Mouse (Mus musculus): ENCODE measurements around the gene Retnla.
A peak's percentile ranks its signal among the peaks of the same experiment; 100 is the strongest.
"Not testable (repeated sequence)": the region's sequence is repeated elsewhere in the genome, so short reads cannot be mapped to it uniquely, and the experiment has no call there.

The Retnla gene

DNA sequence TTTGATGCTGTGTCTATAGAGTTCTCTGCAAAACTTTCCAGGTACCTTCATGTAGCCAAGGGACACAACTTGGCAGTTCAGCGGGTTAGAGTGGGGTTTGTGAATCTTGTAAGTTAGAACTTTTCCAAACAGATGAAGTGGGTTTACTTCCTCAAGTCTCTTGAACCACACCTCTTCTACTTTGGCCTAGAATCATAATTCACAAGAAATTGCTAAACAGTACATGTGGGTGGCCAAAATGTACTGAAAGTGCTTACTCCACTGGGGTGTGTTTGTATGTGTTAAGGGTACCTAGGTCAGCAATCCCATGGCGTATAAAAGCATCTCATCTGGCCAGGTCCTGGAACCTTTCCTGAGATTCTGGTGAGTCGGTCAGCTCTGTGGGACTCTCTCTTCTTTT is at the start of gene Retnla:
Retnla (plus strand) TSS at position 286 of the 400 bp plus-strand sequence.
- no peak for DNase-seq

- no peak for DNase-seq
These were observed 44.1 kb upstream of the Retnla start for GRCm38 (mm10) chr16:48798285-48798684.

GRCm38 (mm10) chr16:48799470-48799869 is 42.9 kb upstream of the Retnla start:
- no peak for DNase-seq

DNA sequence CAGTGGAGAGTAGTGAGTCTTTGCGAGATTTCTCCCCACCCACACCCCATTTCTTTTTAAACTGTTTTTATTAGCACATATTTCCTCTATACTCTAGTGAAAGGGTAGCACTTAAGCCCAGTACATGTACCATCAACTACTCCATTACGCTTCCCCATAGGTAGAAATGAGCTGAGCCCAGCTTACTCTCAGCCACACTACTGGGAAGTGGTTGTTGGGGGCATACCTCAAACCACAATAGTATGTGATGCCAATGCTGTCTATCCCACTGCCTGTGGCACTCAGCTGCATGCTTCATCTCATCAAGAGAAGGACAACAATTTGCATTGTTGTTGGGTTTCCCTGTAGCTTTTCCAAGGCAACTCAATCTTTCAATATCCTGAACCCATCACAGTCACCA is 41.4 kb upstream of the Retnla start:
- DNase-seq, result no peak

DNA sequence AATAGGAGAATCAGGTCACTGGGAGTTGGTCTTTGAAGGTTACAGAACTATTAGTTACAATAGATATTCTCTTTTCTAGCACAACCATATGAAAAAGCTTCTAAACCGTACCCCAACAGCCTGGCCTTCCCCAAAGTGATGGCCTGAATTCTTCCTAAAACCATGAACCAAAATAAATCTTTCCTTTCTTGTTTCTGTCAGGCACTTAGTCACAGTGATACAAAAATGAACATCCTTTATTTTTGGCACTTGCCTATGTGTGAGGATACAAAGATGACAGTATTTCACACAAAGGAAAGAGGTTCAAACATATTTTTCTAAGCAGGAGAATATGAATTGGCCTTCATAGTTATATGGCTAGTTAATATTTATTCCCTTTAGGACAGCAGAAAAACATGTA is 36.9 kb upstream of the Retnla start:
- DNase-seq, result no peak

DNA sequence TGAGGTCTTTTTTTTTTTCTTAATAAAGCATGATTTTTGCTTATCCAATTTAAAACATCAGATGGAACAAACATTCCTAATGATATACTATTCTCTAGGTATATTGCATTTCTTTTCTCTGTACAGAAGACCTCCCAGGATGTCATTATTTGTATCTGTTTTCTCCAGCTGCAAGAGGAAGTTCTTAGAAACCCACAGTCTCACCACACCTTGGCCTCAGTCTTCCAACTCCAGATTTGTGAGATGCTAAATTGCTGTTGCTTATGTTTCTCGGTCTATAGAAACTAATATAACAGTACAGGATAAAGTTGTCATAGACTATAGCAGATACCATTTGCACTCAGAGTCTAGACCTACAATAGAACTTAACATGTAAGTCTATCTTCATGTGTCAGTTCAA is 35.8 kb upstream of the Retnla start:
- no peak for DNase-seq

GRCm38 (mm10) chr16:48809374-48809773 is 33.0 kb upstream of the Retnla start:
- no peak for DNase-seq

- DNase-seq, result no peak
These were observed 30.4 kb upstream of the Retnla start for GRCm38 (mm10) chr16:48811881-48812436.

DNA sequence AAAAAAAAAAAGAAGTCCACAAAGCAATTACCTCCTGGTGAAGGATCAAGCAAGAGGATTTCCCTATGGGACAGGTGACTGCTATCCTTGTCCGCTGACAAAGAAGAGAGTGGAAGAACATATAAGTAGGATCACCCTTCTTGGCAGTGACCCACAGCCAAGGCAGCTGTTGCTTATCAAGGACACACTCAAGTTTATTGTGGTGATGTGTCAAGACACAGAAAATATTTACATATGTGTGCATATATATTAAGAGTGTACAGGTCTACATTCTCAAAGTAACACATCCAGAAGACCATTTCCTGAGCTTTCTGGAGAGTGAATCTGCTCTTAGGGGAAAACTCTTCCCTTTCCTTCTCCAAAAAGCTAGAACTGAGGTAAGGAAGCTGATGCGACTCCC is 25.7 kb upstream of the Retnla start, which contains the start of gene Retnlb:
Retnlb (plus strand) TSS at position 162 of the 400 bp plus-strand sequence.
- no peak for DNase-seq

GRCm38 (mm10) chr16:48818524-48818923 is 23.8 kb upstream of the Retnla start:
- DNase-seq, result no peak

GRCm38 (mm10) chr16:48826474-48826873 is 15.9 kb upstream of the Retnla start:
- peak in 1 of 2 experiments; percentile 19 for DNase-seq

DNA sequence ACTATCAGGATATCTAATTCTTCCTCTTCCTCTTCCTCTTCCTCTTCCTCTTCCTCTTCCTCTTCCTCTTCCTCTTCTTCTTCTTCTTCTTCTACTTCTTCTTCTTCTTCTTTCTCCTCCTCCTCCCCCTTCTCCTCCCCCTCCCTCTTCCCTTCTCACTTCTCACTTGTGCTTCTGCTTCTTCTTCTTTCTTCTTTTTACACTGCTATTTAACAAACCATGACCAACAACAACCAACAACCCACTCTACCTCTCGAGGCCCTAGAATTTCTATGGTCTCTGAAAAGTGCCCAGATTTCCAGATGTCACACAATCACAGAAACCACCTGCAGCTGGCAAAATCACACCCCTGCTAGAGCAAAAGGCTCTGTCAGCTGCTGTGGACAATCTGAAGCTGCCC is 14.7 kb upstream of the Retnla start:
- no peak for DNase-seq

DNA sequence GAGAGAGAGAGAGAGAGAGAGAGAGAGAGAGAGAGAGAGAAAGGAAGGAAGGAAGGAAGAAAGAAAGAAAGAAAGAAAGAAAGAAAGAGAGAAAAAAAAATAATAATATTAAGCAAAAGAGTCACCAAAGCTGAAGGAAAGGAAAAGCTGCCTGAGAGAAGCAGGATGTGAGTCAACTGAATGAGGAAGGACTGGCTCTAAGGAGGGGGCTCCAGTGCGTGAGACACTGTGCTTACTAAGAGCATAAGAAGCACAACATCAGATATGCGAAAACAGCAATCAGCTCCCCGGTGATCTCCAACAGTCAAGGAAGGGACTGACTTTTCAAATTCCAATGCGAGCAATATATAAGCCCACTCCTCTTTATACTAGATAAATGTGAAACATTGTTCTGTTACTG is 13.3 kb upstream of the Retnla start:
- DNase-seq, result no peak

DNA sequence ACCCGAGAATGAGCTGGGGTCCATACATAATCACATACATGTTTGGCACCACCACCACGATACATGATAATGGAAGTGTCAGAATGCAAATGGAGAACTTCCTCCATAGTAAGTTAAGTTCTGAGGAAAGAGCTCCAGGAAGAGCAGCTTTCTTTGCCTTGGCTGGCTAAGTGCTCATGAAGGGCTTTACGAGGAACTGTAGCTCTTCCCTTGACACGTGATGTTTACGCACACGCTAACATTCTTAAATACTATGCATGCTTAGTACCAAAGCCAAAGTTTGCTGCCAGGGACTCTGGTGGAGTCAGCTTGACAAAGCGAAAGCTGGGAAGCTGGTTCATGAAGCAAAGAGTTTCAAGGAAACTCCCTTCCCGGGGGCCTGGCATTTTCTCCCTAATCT is 10.3 kb upstream of the Retnla start:
- no peak for DNase-seq

DNA sequence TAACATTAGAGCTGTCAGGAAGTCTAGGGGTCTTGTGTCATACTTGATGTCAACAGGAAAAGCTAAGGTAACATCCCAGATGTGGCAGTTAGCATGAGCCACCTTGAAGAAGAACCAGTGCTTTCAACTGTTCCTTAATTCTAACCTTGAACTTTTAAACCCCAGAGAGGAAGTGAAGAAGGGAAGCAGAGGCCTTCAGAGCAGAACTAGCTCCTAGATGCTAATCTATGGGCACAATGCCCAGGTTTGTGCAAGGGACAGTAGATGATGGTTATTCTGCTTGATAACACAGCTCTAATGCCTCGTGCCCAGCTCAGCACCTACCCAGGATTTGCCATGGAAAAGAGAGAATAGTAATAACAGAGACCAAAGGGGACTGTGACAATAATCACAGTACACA is 8.7 kb upstream of the Retnla start:
- not testable (repeated sequence) for DNase-seq

- no peak for DNase-seq
These were observed 1.5 kb downstream of the Retnla start for GRCm38 (mm10) chr16:48843671-48844386.

DNA sequence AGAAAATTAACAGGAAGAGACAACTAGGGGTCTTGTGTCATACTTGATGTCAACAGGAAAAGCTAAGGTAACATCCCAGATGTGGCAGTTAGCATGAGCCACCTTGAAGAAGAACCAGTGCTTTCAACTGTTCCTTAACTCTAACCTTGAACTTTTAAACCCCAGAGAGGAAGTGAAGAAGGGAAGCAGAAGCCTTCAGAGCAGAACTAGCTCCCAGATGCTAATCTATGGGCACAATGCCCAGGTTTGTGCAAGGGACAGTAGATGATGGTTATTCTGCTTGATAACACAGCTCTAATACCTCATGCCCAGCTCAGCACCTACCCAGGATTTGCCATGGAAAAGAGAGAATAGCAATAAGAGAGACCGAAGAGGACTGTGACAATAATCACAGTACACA is 22.7 kb downstream of the Retnla start:
- peak in 1 of 2 experiments; percentile 18 for DNase-seq

DNA sequence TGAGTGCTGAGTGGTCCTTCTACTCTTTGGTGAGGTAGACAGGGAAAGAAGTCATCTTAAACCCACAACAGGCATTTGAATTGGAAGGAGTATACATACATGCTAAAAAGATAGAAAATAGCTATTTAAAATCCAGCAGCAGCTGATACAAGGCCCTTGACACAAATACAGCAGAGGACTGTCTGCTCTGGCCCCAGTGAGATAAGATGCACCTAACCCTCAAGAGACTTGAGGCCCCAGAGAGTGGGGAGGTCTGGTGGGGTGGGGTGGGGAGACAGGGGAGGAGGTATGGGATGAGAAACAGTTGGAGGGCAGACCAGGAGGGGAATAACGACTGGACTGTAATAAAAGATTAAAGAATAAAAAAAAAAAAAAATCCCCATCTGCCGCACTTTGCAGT is 25.3 kb downstream of the Retnla start:
- DNase-seq, result no peak

- DNase-seq, result no peak
These were observed 26.3 kb downstream of the Retnla start for GRCm38 (mm10) chr16:48868663-48869062.

DNA sequence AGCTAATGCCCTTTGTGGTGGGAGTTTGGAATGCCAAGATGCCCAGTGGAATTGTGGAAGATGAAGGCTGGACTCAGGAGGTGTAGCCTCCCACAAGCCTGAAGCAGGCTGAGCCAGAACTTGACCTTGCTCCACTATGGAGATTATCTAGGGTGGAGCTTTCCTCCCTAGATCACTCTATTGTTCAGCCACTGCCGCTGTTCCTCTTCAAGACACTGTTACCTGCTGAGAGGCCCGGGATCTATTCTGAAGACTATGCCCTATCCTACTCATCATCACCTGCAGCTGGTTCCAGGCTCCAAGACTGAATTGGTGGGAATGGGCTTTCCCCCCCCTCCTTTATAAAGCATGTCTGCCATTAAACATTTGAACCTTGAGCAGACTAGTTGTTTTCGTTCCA is 27.3 kb downstream of the Retnla start:
- no peak for DNase-seq

GRCm38 (mm10) chr16:48871754-48872153 is 29.4 kb downstream of the Retnla start:
- DNase-seq, result no peak

GRCm38 (mm10) chr16:48872321-48872720 is 30.0 kb downstream of the Retnla start, which contains the start of gene Retnlg:
Gene Retnlg, plus strand, starts transcription at chr16:48872621.
- no peak for DNase-seq

- no peak for DNase-seq
These were observed 48.4 kb downstream of the Retnla start for GRCm38 (mm10) chr16:48890733-48891132.
